Mouse (Mus musculus) neural tube, embryonic 15.5 days (tissue): ENCODE measurements around the gene Galnt14. TPM values are rescaled to one million over a fixed set of nuclear protein-coding genes. Genes with fewer than 3 reads are reported as not detected.

Source experiments
- ATAC-seq: fragments of 200-750 bp; cut with Nextera tagmentation; 2 replicates; pipeline ENCODE4 v1.8.0; 2017; ENCODE audit warnings: mild to moderate bottlenecking, moderate TSS enrichment, moderate library complexity; ENCODE audit not compliant: low FRiP score
- H3K27ac ChIP-seq: fragments of 300-500 bp; sonication (generic); replicated peaks from 2 replicates; pipeline ENCODE4 v1.5.1; 2015; ENCODE audit warnings: mild to moderate bottlenecking, inconsistent platforms
- H3K27me3 ChIP-seq: fragments of 300-500 bp; sonication (generic); replicated peaks from 2 replicates; pipeline ENCODE4 v1.6.1; 2015; ENCODE audit warnings: inconsistent platforms
- H3K36me3 ChIP-seq: fragments of 300-500 bp; sonication (generic); 2 replicates; pipeline ENCODE4 v1.6.1; 2015; ENCODE audit warnings: inconsistent platforms
- H3K4me1 ChIP-seq: fragments of 300-500 bp; sonication (generic); 2 replicates; pipeline ENCODE4 v1.6.1; 2015; ENCODE audit warnings: inconsistent platforms
- H3K4me2 ChIP-seq: fragments of 300-500 bp; sonication (generic); 2 replicates; pipeline ENCODE4 v1.6.1; 2015; ENCODE audit warnings: inconsistent platforms, mild to moderate bottlenecking, moderate library complexity
- H3K4me3 ChIP-seq: fragments of 300-500 bp; sonication (generic); replicated peaks from 2 replicates; pipeline ENCODE4 v1.5.1; 2015; ENCODE audit warnings: mild to moderate bottlenecking, inconsistent platforms
- H3K9ac ChIP-seq: fragments of 300-500 bp; sonication (generic); replicated peaks from 2 replicates; pipeline ENCODE4 v1.6.1; 2015; ENCODE audit warnings: mild to moderate bottlenecking, inconsistent platforms
- H3K9me3 ChIP-seq: fragments of 300-500 bp; sonication (generic); replicated peaks from 2 replicates; pipeline ENCODE4 v1.6.1; 2016; ENCODE audit warnings: inconsistent platforms
- WGBS: fragments of 180-500 bp; shearing (Covaris S2); methylation state at CpG from one replicate; pipeline ENCODE4 v1.1.7; 2015; ENCODE audit warnings: mixed read lengths; 5-methylcytosine and 5-hydroxymethylcytosine counted together
- polyA plus RNA-seq: library from polyadenylated mRNA; unstranded; fragments of >200 nt; fragmentation: Nextera tagmentation; extraction: Ambion mirVana; gene quantifications from 2 replicates; pipeline ENCODE4 v1.2.1, GENCODE M21; 2015

The Galnt14 gene
- 25.3 and 28.9 TPM in 2 replicates for polyA plus RNA-seq

DNA sequence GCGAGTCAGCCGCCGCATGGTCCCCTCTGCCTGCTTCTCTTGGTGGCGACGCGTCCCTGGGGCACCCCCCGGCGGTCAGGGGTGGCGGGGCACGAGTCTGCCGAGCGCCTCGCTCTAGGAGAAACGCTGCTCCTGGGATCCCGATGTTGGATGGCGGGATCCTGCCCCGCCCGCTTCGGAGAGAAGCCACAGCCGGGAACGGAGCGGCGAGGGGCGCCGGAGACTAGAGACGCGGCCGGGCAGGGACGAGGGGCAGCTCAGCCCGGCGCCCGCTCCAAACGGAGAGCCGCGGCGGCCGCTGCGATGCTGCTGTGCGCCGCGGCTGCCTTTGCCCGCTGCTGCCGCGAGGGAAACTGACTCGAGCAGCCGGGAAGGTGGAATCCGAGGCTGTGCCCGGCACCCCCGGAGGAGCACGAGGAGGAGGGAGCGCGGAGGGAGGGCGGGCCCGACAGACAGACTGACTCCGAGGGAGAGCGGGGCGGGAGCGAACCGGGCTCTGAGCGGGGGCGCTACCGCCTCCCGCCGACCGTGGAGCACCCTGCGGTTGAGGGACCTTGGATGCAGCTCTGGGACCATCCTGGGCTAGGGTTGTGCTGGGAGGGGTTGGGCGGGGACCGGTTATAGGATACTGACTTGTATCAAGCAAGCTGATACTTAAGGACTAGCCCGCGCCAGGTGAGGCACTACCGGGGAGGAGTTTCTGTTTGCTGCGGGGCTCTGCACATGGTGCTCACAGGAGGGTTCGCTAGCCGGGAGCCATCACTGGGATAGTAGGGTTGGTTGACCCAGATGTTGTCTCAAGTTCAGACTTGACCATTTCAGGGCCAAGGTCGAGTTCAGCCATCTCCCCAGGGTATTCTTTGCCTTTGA is at the start of gene Galnt14:
Gene Galnt14 (minus strand): TSS at position 412 of the 870 bp plus-strand sequence.
- no peaks in the 10 kb centered on the region for H3K36me3 ChIP-seq
- peak within 1 kb of the TSS; percentile 73 for H3K9ac ChIP-seq
- peaks cover 51% of the 10 kb centered on the region for H3K4me1 ChIP-seq
- peak within 1 kb of the TSS; percentile 85 for H3K27ac ChIP-seq
- ATAC-seq, result peak; percentile 77
- peak within 1 kb of the TSS; percentile 64 for H3K4me3 ChIP-seq
- under 1% methylated on average over 74 of the region's 75 CpGs for WGBS
- peaks cover 6% of the 10 kb centered on the region; the same call in 1 of the 2 replicates for H3K27me3 ChIP-seq
- H3K9me3 ChIP-seq, result no peaks in the 10 kb centered on the region
- peak within 1 kb of the TSS; percentile 93 for H3K4me2 ChIP-seq

DNA sequence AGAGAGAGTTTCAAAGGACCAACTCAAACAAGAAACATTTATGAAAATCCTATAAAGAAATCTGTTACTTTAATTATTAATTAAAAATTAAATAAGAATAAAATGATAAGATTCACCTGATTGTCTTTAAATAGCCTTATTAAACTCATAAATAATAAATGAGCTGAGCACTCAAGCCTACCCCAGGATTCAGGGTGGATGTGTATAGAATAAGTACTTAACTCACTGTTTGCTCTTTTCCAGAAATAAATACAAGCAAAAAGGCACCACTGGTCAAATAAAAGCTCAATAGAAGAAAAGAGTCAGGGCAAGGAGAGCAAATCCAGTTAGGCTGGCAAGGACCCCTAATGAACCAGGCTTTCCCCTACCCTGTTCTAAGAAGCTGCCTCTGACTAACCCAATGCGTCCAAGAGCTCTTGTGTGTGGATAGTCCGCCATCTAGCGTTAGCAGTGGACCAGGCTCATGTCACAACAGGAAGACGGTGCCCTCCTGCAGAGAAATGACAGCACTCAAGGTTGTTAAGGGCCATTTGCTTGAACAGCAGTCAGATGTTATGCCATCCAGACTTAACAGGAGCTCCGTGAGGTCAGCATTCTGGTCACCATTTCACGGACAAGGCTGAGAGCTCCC is 33.5 kb upstream of the Galnt14 start:
- Histone ChIP-seq H3K27me3 (no peaks in the 10 kb centered on the region), H3K4me1 (peaks cover 3% of the 10 kb centered on the region; the same call in 1 of the 2 replicates), H3K4me2 (no peak overlapping the region), H3K4me3 (no peak overlapping the region), H3K9me3 (no peaks in the 10 kb centered on the region), H3K36me3 (no peaks in the 10 kb centered on the region), H3K9ac (no peak overlapping the region), H3K27ac (no peak overlapping the region)
- WGBS, result under 1% methylated on average over 6 of the region's 6 CpGs
- ATAC-seq, result peak; percentile 90

- Histone ChIP-seq H3K9me3 (no peaks in the 10 kb centered on the region), H3K9ac (no peak overlapping the region), H3K27ac (no peak overlapping the region), H3K4me1 (no peaks in the 10 kb centered on the region; the same call in 1 of the 2 replicates), H3K4me2 (no peak overlapping the region), H3K27me3 (0 out of 2 replicates have a peak, but pooled peaks cover 3% of the 10 kb centered on the region), H3K4me3 (no peak overlapping the region), H3K36me3 (no peaks in the 10 kb centered on the region)
- 59% methylated on average over 8 of the region's 8 CpGs for WGBS
- no peak for ATAC-seq
These were observed 13.8 kb upstream of the Galnt14 start for GRCm38 (mm10) chr17:73723885-73724682.

DNA sequence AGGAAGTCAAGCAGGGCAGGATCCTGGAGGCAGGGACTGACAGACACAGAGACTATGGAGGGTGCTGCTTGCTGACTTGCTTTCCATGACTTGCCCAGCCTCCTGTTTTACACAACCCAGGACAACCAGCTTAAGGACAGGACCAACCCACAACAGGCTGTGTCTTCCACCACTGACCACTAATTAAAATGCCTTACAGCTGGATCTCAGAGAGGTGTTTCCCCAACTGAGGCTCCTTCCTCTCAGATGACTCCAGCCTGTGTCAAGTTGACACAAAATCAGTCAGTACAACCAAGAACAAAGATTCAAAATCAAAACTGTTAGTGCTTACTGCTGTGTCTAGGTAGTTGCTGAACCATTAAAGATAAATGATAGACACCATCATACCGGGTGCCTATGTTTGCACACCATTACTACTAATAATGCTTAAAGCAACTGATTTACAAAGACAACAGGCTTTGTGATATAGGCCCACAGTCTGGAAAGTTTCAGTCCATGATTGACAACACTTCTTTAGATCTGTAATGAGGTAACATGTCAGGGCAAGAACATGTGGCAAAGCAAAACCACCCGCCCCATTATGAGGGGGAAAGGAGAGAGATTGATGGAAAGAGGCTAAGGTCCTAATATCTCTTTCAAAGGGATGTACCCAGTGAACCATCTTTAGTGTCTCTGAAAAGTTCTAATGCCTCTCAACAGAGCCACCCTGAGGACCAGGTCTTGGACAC is 8.9 kb upstream of the Galnt14 start:
- ATAC-seq, result no peak
- 91% methylated on average over 2 of the region's 2 CpGs for WGBS
- Histone ChIP-seq H3K27me3 (0 out of 2 replicates have a peak, but pooled peaks cover 3% of the 10 kb centered on the region), H3K27ac (no peak overlapping the region), H3K9ac (no peak overlapping the region), H3K4me1 (peaks cover 5% of the 10 kb centered on the region), H3K36me3 (no peaks in the 10 kb centered on the region), H3K4me3 (no peak overlapping the region), H3K4me2 (no peak overlapping the region), H3K9me3 (no peaks in the 10 kb centered on the region)

- ATAC-seq, result no peak
These were observed 6.4 kb upstream of the Galnt14 start for GRCm38 (mm10) chr17:73716684-73717083.

GRCm38 (mm10) chr17:73714440-73715221 is 4.4 kb upstream of the Galnt14 start:
- H3K4me2 ChIP-seq, result no peak overlapping the region
- no peaks in the 10 kb centered on the region for H3K9me3 ChIP-seq
- ATAC-seq, result no peak
- no peak overlapping the region for H3K9ac ChIP-seq
- no peaks in the 10 kb centered on the region for H3K36me3 ChIP-seq
- H3K27me3 ChIP-seq, result peaks cover 6% of the 10 kb centered on the region; the same call in 1 of the 2 replicates
- peaks cover 37% of the 10 kb centered on the region for H3K4me1 ChIP-seq
- no peak overlapping the region for H3K27ac ChIP-seq
- no peak overlapping the region for H3K4me3 ChIP-seq
- 88% methylated on average over 8 of the region's 8 CpGs for WGBS

More at GRCm38 (mm10) chr17:73716684-73717083, 6.4 kb upstream of the Galnt14 start:
- no peak overlapping the region for H3K4me3 ChIP-seq
- no peaks in the 10 kb centered on the region for H3K27me3 ChIP-seq
- no peak overlapping the region for H3K9ac ChIP-seq
- no peaks in the 10 kb centered on the region for H3K9me3 ChIP-seq
- H3K4me2 ChIP-seq, result no peak overlapping the region
- 77% methylated on average over 3 of the region's 3 CpGs for WGBS
- peaks cover 19% of the 10 kb centered on the region for H3K4me1 ChIP-seq
- no peaks in the 10 kb centered on the region for H3K36me3 ChIP-seq
- no peak overlapping the region for H3K27ac ChIP-seq

DNA sequence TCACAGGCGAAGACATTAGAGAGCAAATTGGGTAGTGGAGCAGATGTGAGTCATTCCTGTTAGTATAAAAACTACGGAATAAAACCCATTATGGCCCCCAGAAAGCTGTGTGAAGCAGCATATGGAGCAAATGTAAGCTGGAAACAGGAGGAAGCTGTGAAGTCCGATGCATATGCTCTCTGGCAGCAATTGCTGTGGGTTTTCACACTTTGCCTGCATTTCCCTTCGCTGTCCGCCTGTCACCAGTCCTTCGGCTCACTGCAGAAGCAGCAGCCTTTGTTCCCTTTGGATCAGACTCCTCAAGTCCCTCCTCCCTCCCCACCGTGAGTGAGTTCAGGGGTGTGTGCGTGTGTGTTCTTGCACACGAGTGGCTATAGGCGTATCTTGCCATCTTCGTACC is 3.1 kb upstream of the Galnt14 start:
- Histone ChIP-seq H3K4me3 (no peak overlapping the region), H3K36me3 (no peaks in the 10 kb centered on the region), H3K4me1 (peaks cover 49% of the 10 kb centered on the region), H3K4me2 (no peak overlapping the region), H3K27ac (peak overlapping the region; percentile 35), H3K9ac (no peak overlapping the region), H3K27me3 (peaks cover 6% of the 10 kb centered on the region; the same call in 1 of the 2 replicates), H3K9me3 (no peaks in the 10 kb centered on the region)
- ATAC-seq, result no peak
- 38% methylated on average over 11 of the region's 11 CpGs for WGBS

DNA sequence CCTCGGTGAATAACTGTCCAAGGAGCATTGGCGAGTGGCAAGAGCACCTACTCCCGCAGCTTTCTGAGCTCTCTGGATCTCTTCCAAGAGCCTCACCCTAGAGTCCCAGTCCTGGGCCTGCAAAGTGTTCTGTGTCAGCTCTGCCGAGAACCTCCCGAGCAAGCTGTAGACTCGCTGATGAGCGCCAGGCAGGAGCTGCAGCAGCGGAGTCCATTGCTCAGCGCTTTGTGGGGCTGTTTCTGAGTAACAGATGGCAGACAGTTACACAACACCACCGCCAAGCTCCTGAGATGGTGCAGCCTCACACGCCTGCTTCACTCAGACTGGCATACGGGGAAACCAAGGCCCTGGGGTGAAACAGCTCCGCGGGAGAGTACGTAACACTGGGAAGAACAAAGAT is 1.7 kb upstream of the Galnt14 start:
- no peak for ATAC-seq
- 0 out of 2 replicates have a peak overlapping the region, but pooled peaks have one; percentile 9 for H3K27ac ChIP-seq
- peak overlapping the region; percentile 93; the same call in 1 of the 2 replicates for H3K4me2 ChIP-seq
- WGBS, result 60% methylated on average over 15 of the region's 15 CpGs
- H3K9me3 ChIP-seq, result no peaks in the 10 kb centered on the region
- H3K36me3 ChIP-seq, result no peaks in the 10 kb centered on the region
- peaks cover 6% of the 10 kb centered on the region; the same call in 1 of the 2 replicates for H3K27me3 ChIP-seq
- H3K9ac ChIP-seq, result no peak overlapping the region
- H3K4me3 ChIP-seq, result no peak overlapping the region
- peaks cover 50% of the 10 kb centered on the region for H3K4me1 ChIP-seq

- Histone ChIP-seq H3K4me3 (peak overlapping the region; percentile 64), H3K9ac (peak overlapping the region; percentile 73), H3K27me3 (peaks cover 6% of the 10 kb centered on the region; the same call in 1 of the 2 replicates), H3K27ac (peak overlapping the region; percentile 85), H3K36me3 (no peaks in the 10 kb centered on the region), H3K9me3 (no peaks in the 10 kb centered on the region), H3K4me1 (peaks cover 51% of the 10 kb centered on the region), H3K4me2 (peak overlapping the region; percentile 93)
- ATAC-seq, result peak; percentile 35
- under 1% methylated on average over 43 of the region's 43 CpGs for whole genome bisulfite sequencing
These were observed 867 bp downstream of the Galnt14 start for GRCm38 (mm10) chr17:73709131-73710041.
